Mouse (Mus musculus) CH12.LX (cell line): ENCODE results near the gene 1700066M21Rik. TPM values are rescaled to one million over a fixed set of nuclear protein-coding genes. Genes with fewer than 3 reads are reported as not detected.

Experiments
- DNase-seq: peaks from one replicate; pipeline ENCODE4 v3.0.0-alpha.2; 2013; ENCODE audit errors: extremely low read depth
- H3K27ac ChIP-seq: 2 replicates; pipeline ENCODE4 v1.5.1; 2012; ENCODE audit warnings: low read depth, mild to moderate bottlenecking, control low read depth, moderate library complexity; ENCODE audit not compliant: insufficient read depth
- H3K27me3 ChIP-seq: replicated peaks from 2 replicates; pipeline ENCODE3; 2012; ENCODE audit warnings: inconsistent platforms
- H3K36me3 ChIP-seq, 2 experiments: replicated peaks in 1 of 2; 2 replicates each; pipeline versions ENCODE3 to v1.6.1; 2012; ENCODE audit warnings: inconsistent platforms in 1 of 2, low read length in 1 of 2, mild to moderate bottlenecking in 1 of 2, mixed read lengths in 1 of 2, moderate library complexity in 1 of 2; ENCODE audit not compliant: control insufficient read depth in 1 of 2, insufficient read depth in 1 of 2
- H3K4me1 ChIP-seq, 2 experiments: 2 replicates each; pipeline ENCODE4 v1.6.1; 2012; ENCODE audit warnings: inconsistent platforms in 1 of 2, moderate library complexity in 1 of 2; ENCODE audit not compliant: insufficient read depth in 2 of 2, control insufficient read depth in 1 of 2
- H3K4me2 ChIP-seq: 2 replicates; pipeline ENCODE4 v1.6.1; 2012; ENCODE audit warnings: low read depth, mild to moderate bottlenecking, control low read depth; ENCODE audit not compliant: poor library complexity, insufficient read depth, severe bottlenecking
- H3K4me3 ChIP-seq, 3 experiments: fragments of 150-350 bp in 1 of 3; sonication (generic) in 1 of 3; replicated peaks in 1 of 3; 2 replicates each; pipeline versions ENCODE3 to v1.5.1; 2011 to 2012; ENCODE audit warnings: low read depth in 2 of 3, low read length in 2 of 3, mild to moderate bottlenecking in 2 of 3, moderate library complexity in 2 of 3, control low read depth in 1 of 3, improper control_type of control experiment in 1 of 3, inconsistent platforms in 1 of 3, mixed read lengths in 1 of 3; ENCODE audit not compliant: poor library complexity in 1 of 3
- H3K79me2 ChIP-seq: replicated peaks from 2 replicates; pipeline ENCODE4 v1.6.1; 2012; ENCODE audit warnings: mild to moderate bottlenecking, moderate library complexity; ENCODE audit not compliant: control insufficient read depth, poor library complexity, insufficient read depth, severe bottlenecking; ENCODE audit errors: extremely low read depth
- H3K9ac ChIP-seq: 2 replicates; pipeline ENCODE4 v1.6.1; 2012; ENCODE audit warnings: low read depth, mild to moderate bottlenecking, control low read depth, moderate library complexity; ENCODE audit not compliant: insufficient read depth
- H3K9me3 ChIP-seq: replicated peaks from 2 replicates; pipeline ENCODE3; 2012; ENCODE audit warnings: low read length, inconsistent platforms, mixed read lengths
- ELF1 ChIP-seq: IDR thresholded peaks from 2 replicates; pipeline ENCODE4 v1.6.1; 2014; ENCODE audit warnings: low read depth, mild to moderate bottlenecking, inconsistent platforms, low read length, improper control_type of control experiment
- EP300 ChIP-seq: IDR thresholded peaks from 2 replicates; pipeline ENCODE4 v1.6.1; 2011; ENCODE audit warnings: low read length, improper control_type of control experiment
- ETS1 ChIP-seq: conservative IDR thresholded peaks from 2 replicates; pipeline ENCODE4 v1.6.1; 2012; ENCODE audit warnings: low read depth, mild to moderate bottlenecking, inconsistent platforms, low read length, improper control_type of control experiment, moderate library complexity
- HCFC1 ChIP-seq: IDR thresholded peaks from 2 replicates; pipeline ENCODE4 v1.6.1; 2012; ENCODE audit warnings: low read depth, mild to moderate bottlenecking, inconsistent platforms, low read length, improper control_type of control experiment
- IRF4 ChIP-seq: IDR thresholded peaks from 2 replicates; pipeline ENCODE4 v1.6.1; 2014; ENCODE audit warnings: low read depth, mild to moderate bottlenecking, inconsistent platforms, low read length, improper control_type of control experiment
- JUND ChIP-seq: conservative IDR thresholded peaks from 2 replicates; pipeline ENCODE4 v1.6.1; 2011; ENCODE audit warnings: low read depth, low read length, improper control_type of control experiment
- KAT2A ChIP-seq: IDR thresholded peaks from 2 replicates; pipeline ENCODE4 v1.6.1; 2012; ENCODE audit warnings: low read length, improper control_type of control experiment, inconsistent platforms; ENCODE audit not compliant: insufficient replicate concordance
- MAFK ChIP-seq: IDR thresholded peaks from 2 replicates; pipeline ENCODE4 v1.6.1; 2011; ENCODE audit warnings: low read length, improper control_type of control experiment; ENCODE audit not compliant: insufficient replicate concordance
- MAX ChIP-seq: IDR thresholded peaks from 2 replicates; pipeline ENCODE4 v1.6.1; 2011; ENCODE audit warnings: low read length, improper control_type of control experiment
- MXI1 ChIP-seq: IDR thresholded peaks from 2 replicates; pipeline ENCODE4 v1.6.1; 2011; ENCODE audit warnings: mild to moderate bottlenecking, low read depth, low read length, improper control_type of control experiment
- MYC ChIP-seq: IDR thresholded peaks from 2 replicates; pipeline ENCODE4 v1.6.1; 2011; ENCODE audit warnings: low read depth, mild to moderate bottlenecking, improper control_type of control experiment, low read length
- NELFE ChIP-seq: IDR thresholded peaks from 2 replicates; pipeline ENCODE4 v1.6.1; 2011; ENCODE audit warnings: low read depth, low read length, improper control_type of control experiment
- NRF1 ChIP-seq: IDR thresholded peaks from 2 replicates; pipeline ENCODE4 v1.6.1; 2014; ENCODE audit warnings: low read depth, mild to moderate bottlenecking, inconsistent platforms, low read length, improper control_type of control experiment, moderate library complexity
- PAX5 ChIP-seq: IDR thresholded peaks from 2 replicates; pipeline ENCODE4 v1.6.1; 2012; ENCODE audit warnings: low read length, inconsistent platforms, mixed read lengths
- POLR2A ChIP-seq: IDR thresholded peaks from 2 replicates; pipeline ENCODE4 v1.6.1; 2011; ENCODE audit warnings: low read depth, mild to moderate bottlenecking, improper control_type of control experiment, low read length
- SIN3A ChIP-seq: IDR thresholded peaks from 2 replicates; pipeline ENCODE4 v1.6.1; 2012; ENCODE audit warnings: low read length, improper control_type of control experiment, inconsistent platforms
- TBP ChIP-seq: conservative IDR thresholded peaks from 2 replicates; pipeline ENCODE4 v1.6.1; 2011; ENCODE audit warnings: low read depth, low read length, improper control_type of control experiment
- UBTF ChIP-seq: IDR thresholded peaks from 2 replicates; pipeline ENCODE4 v1.6.1; 2012; ENCODE audit warnings: low read depth, mild to moderate bottlenecking, inconsistent platforms, low read length, improper control_type of control experiment, moderate library complexity
- USF1 ChIP-seq: IDR thresholded peaks from 2 replicates; pipeline ENCODE4 v1.6.1; 2014; ENCODE audit warnings: low read depth, mild to moderate bottlenecking, inconsistent platforms, low read length, improper control_type of control experiment
- ZC3H11A ChIP-seq: IDR thresholded peaks from 2 replicates; pipeline ENCODE4 v1.6.1; 2012; ENCODE audit warnings: low read depth, mild to moderate bottlenecking, inconsistent platforms, low read length, improper control_type of control experiment
- ZMIZ1 ChIP-seq: IDR thresholded peaks from 2 replicates; pipeline ENCODE4 v1.6.1; 2012; ENCODE audit warnings: low read depth, mild to moderate bottlenecking, inconsistent platforms, low read length, improper control_type of control experiment
- ZNF384 ChIP-seq: IDR thresholded peaks from 2 replicates; pipeline ENCODE4 v1.6.1; 2012; ENCODE audit warnings: low read depth, low read length, improper control_type of control experiment, inconsistent platforms
- dilution Hi-C: fragments of 300-500 bp; cut with MboI; formaldehyde crosslinking; loops from 2 replicates; pipeline ENCODE4 v1.14.3; 2020; ENCODE audit warnings: low sequenced_read_pairs; ENCODE audit not compliant: extremely low pct_unique_long_range_greater_than_20kb, extremely low pct_ligation_motif_present
- in situ Hi-C: fragments of 300-500 bp; cut with MboI; formaldehyde crosslinking; loops from 3 replicates; pipeline ENCODE4 v1.14.3; 2019; ENCODE audit warnings: low sequenced_read_pairs, low pct_ligation_motif_present, low pct_unique_long_range_greater_than_20kb, mixed read lengths
- polyA plus RNA-seq: library from polyadenylated mRNA; unstranded; fragments of >175 nt; gene quantifications from 2 replicates; pipeline ENCODE4 v1.2.1, GENCODE M21; 2012; ENCODE audit warnings: low read depth; ENCODE audit not compliant: insufficient read length
- total RNA-seq, 2 experiments: library from RNA; depleted of rRNA; stranded (reverse); fragments of 300-350 nt in 1 of 2; fragments of >200 nt in 1 of 2; gene quantifications; 2 replicates each; pipeline ENCODE4 v1.2.3; 2012 to 2014

The 1700066M21Rik gene
- total and polyA plus RNA-seq, 3 experiments: 7.0 to 17.4 (median 8.0) TPM

- H3K36me3 ChIP-seq: no peaks in the 10 kb centered on the region
- dilution Hi-C loops: no loop called here
Measured at GRCm38 (mm10) chr1:57330228-57330627, 47.2 kb upstream of the 1700066M21Rik start.

GRCm38 (mm10) chr1:57332040-57332439 lies 45.4 kb upstream of the 1700066M21Rik start:
- in situ Hi-C loops (loop anchor here (5.0 kb wide), 1 partner anchor 125 kb away; no protein-coding TSS in a partner anchor), dilution Hi-C loops (no loop called here)
- no peak for DNase-seq
- no peak for TF ChIP-seq IRF4
- no peak for TF ChIP-seq SIN3A
- no peak for TF ChIP-seq UBTF
- TF ChIP-seq USF1: no peak
- no peak for TF ChIP-seq ZNF384
- no peak for TF ChIP-seq NRF1
- no peaks in the 10 kb centered on the region for H3K27me3 ChIP-seq
- no peak overlapping the region for H3K4me3 ChIP-seq
- H3K9me3 ChIP-seq: no peaks in the 10 kb centered on the region
- no peaks in the 10 kb centered on the region for H3K79me2 ChIP-seq
- no peak overlapping the region for H3K9ac ChIP-seq
- H3K27ac ChIP-seq: no peak overlapping the region
- peaks cover 0 to 8% of the 10 kb centered on the region in 2 experiments; a peak in 2 of 4 replicates for H3K4me1 ChIP-seq
- no peaks in the 10 kb centered on the region for H3K36me3 ChIP-seq
- H3K4me2 ChIP-seq: no peak overlapping the region

More at GRCm38 (mm10) chr1:57330228-57330627, 47.2 kb upstream of the 1700066M21Rik start:
- Histone ChIP-seq H3K4me3 (no peak overlapping the region), H3K27ac (no peak overlapping the region), H3K4me2 (no peak overlapping the region), H3K9me3 (no peaks in the 10 kb centered on the region), H3K4me1 (peaks cover 0 to 24% of the 10 kb centered on the region in 2 experiments; a peak in 2 of 4 replicates), H3K79me2 (no peaks in the 10 kb centered on the region), H3K9ac (no peak overlapping the region), H3K27me3 (no peaks in the 10 kb centered on the region)
- in situ Hi-C loops: loop anchor here (5.0 kb wide), 1 partner anchor 123 kb away; no protein-coding TSS in a partner anchor
- no peak for TF ChIP-seq ZMIZ1
- no peak for TF ChIP-seq EP300
- TF ChIP-seq HCFC1: no peak
- no peak for TF ChIP-seq MXI1
- no peak for TF ChIP-seq ZC3H11A
- no peak for TF ChIP-seq ZNF384
- no peak for TF ChIP-seq ETS1
- TF ChIP-seq ELF1: no peak
- no peak for TF ChIP-seq TBP
- TF ChIP-seq MAX: no peak
- TF ChIP-seq MYC: no peak
- no peak for TF ChIP-seq PAX5
- no peak for TF ChIP-seq JUND
- no peak for TF ChIP-seq SIN3A
- TF ChIP-seq NELFE: no peak
- TF ChIP-seq MAFK: no peak
- TF ChIP-seq POLR2A: no peak
- no peak for TF ChIP-seq KAT2A
- DNase-seq: no peak
